Mouse (Mus musculus) bone marrow macrophage, adult 2 months (primary cell): ENCODE results near the gene Gcn1l1. TPM values are rescaled to one million over a fixed set of nuclear protein-coding genes. Genes with fewer than 3 reads are reported as not detected.
A peak's percentile ranks its signal among the peaks of the same experiment; 100 is the strongest.

Experiments used
- H3K27ac ChIP-seq: 2 replicates; pipeline ENCODE4 v1.5.1; 2012; ENCODE audit warnings: low read depth, low read length; ENCODE audit not compliant: insufficient read depth
- H3K4me1 ChIP-seq: 2 replicates; pipeline ENCODE4 v1.6.1; 2012; ENCODE audit warnings: low read length; ENCODE audit not compliant: control insufficient read depth, insufficient read depth
- H3K4me3 ChIP-seq: 2 replicates; pipeline ENCODE4 v1.5.1; 2012; ENCODE audit warnings: mild to moderate bottlenecking, low read length, moderate library complexity; ENCODE audit not compliant: insufficient read depth
- CTCF ChIP-seq: IDR thresholded peaks from 2 replicates; pipeline ENCODE4 v1.5.1; 2012; ENCODE audit warnings: low read depth, mild to moderate bottlenecking, low read length, moderate library complexity
- POLR2A ChIP-seq: IDR thresholded peaks from 2 replicates; pipeline ENCODE4 v1.6.1; 2012; ENCODE audit warnings: mild to moderate bottlenecking, low read depth, low read length, borderline replicate concordance
- polyA plus RNA-seq: library from polyadenylated mRNA; stranded (reverse); fragments of >200 nt; gene quantifications from 2 replicates; pipeline ENCODE4 v1.2.4, GENCODE M21; 2012; ENCODE audit not compliant: missing spikeins, insufficient read depth, insufficient read length

Gene Gcn1l1
- polyA plus RNA-seq, 1 experiment: 20.3 TPM

DNA sequence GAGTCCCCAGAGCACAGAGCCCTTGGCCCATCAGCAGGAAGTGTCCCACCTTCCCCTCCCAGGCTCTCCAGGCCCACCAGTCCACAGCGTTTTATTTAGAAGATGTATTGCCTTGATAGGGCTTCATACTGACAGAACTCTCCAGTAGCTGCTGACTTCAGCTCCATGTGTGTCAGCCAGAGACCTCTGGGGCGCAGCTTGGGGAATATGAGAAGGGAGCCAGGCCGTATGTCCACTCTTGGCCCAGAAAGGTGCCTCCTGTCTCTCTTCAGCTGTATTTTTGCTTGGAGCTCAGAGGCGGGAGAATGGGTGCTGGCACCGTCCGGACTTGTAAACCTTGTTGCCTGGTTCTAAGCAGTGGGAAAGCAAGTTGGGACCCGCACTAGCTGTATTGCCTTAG is 17.6 kb upstream of the Gcn1l1 start:
- no peak for TF ChIP-seq CTCF
- TF ChIP-seq POLR2A: no peak
- Histone ChIP-seq H3K4me3 (no peak overlapping the region), H3K4me1 (peaks cover 15% of the 10 kb centered on the region), H3K27ac (no peak overlapping the region)

DNA sequence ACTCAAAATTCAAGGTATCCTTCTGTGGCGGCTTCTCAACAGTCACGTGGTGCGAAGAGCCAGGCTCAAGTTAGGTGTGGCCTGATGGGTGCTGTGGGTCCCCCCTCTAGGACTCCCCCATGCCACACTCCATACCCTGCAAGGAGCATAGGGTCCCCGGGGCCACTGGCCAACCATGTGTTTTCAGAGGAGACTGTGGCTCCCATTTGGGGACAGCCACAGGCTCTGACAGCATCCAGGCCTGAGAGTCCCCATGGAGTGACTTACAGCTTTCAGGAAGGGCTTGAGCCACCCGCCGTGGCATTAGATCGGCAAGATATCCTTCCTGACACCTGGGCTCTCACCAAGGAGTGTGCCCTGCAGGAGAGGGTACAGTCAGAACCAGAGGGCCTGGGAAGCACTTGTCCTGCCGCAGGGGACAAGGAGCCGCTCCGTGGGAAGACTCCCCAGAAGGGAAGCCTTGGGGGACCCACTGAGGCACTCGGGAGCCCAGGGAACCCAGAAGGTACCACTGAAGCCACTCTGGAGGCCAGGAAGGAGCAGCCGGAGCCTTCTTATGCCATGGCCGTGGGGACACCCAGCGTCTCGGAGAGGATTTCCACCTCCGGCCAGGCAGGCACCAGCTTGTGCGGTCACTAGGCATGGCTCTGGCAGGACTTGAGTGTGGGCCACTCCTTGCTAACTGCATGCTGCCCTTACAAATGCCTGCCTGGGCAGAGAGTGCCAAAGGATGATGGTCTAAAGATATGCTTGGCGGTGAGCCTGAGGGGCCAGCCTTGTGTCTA is 16.4 kb upstream of the Gcn1l1 start:
- Histone ChIP-seq H3K27ac (no peak overlapping the region), H3K4me3 (no peak overlapping the region), H3K4me1 (peaks cover 3% of the 10 kb centered on the region; the same call in 1 of the 2 replicates)
- TF ChIP-seq POLR2A: no peak
- TF ChIP-seq CTCF: no peak

DNA sequence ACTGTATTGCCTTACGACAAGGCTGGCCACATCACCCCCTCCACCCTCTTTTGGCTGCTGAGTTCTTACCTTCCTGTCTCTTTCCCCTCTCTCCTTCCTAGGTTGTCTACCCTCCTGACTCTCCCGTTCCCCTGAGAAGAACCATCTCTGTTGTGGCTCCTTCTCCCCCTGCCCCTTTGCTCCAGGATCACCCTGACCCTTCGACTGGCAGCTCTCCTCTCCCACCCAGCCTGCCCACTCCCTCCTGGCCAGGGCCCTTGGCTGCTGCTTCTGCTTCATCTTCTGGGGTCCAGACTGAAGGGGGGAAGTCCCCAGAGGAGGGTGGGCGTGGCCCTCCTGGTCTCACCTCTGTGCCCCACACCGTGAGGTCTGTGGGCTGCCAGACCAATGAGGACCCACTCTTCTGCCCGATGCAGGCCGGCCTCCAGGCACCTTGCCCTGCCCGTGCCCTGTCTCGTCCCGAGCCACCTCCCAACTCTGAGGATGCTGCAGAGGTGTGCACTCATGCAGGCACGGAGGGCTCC is 14.5 kb upstream of the Gcn1l1 start:
- no peaks in the 10 kb centered on the region for H3K4me1 ChIP-seq
- no peak overlapping the region for H3K4me3 ChIP-seq
- TF ChIP-seq POLR2A (no peak), CTCF (no peak)
- H3K27ac ChIP-seq: no peak overlapping the region

DNA sequence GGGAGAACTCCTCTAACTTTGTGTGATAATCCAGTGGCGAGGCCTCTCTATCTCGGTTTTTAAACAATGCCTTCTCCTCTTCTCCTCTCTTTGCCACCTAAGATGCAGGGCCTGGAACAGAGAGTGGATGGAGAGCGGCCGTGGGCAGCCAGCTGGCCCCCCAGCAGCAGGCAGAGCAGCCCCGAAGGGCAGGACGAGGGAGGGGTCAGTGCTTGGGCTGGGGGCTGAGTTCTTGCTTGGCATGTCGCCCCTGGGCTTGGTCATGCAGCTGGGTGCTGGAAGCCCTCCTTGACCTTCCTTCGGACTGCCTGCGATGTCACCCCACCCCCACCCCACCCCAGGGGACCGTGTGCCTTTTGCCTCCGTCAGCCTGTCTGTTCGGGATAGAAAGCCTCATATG is 13.7 kb upstream of the Gcn1l1 start:
- Histone ChIP-seq H3K27ac (no peak overlapping the region), H3K4me1 (no peaks in the 10 kb centered on the region), H3K4me3 (no peak overlapping the region)
- no peak for TF ChIP-seq CTCF
- no peak for TF ChIP-seq POLR2A

DNA sequence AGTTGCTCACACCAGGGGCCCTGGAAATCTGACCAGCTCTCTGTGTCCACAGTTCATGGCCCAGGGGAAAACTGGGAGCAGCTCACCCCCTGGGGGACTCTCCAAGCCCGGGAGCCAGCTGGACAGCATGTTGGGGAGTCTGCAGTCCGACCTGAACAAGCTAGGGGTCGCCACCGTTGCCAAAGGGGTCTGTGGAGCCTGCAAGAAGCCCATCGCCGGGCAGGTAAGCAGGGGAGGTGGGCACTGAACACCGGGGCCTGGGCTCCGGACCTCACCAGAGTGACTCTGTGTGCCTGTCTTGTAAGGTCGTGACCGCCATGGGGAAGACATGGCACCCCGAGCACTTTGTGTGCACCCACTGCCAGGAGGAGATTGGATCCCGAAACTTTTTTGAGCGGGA is 13.3 kb upstream of the Gcn1l1 start:
- no peak overlapping the region for H3K27ac ChIP-seq
- TF ChIP-seq POLR2A (no peak), CTCF (no peak)
- H3K4me1 ChIP-seq: no peaks in the 10 kb centered on the region
- H3K4me3 ChIP-seq: no peak overlapping the region

DNA sequence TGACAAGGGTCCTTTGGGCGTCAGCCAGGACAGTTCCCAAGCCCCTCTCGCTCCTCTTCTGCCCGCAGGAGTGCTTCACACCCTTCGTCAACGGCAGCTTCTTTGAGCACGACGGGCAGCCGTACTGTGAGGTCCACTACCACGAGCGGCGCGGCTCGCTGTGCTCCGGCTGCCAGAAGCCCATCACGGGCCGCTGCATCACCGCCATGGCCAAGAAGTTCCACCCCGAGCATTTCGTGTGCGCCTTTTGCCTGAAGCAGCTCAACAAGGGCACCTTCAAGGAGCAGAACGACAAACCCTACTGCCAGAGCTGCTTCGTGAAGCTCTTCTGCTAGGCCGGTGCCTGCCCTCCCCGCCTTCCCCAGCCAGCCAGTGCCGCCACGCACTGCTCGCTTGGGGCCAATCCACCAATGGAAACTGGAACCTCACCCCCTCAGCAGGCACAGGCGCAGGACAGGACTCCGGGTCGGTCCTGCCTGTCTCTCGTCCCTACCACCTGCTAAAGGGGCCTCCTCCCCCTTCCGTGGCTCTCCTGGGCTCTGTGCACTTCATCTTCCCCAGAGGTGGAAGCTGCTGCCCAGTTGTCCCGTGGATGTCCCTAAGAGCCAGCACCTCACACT is 11.1 kb upstream of the Gcn1l1 start:
- H3K27ac ChIP-seq: no peak overlapping the region
- no peak overlapping the region for H3K4me3 ChIP-seq
- no peak for TF ChIP-seq CTCF
- TF ChIP-seq POLR2A: no peak
- no peaks in the 10 kb centered on the region for H3K4me1 ChIP-seq

DNA sequence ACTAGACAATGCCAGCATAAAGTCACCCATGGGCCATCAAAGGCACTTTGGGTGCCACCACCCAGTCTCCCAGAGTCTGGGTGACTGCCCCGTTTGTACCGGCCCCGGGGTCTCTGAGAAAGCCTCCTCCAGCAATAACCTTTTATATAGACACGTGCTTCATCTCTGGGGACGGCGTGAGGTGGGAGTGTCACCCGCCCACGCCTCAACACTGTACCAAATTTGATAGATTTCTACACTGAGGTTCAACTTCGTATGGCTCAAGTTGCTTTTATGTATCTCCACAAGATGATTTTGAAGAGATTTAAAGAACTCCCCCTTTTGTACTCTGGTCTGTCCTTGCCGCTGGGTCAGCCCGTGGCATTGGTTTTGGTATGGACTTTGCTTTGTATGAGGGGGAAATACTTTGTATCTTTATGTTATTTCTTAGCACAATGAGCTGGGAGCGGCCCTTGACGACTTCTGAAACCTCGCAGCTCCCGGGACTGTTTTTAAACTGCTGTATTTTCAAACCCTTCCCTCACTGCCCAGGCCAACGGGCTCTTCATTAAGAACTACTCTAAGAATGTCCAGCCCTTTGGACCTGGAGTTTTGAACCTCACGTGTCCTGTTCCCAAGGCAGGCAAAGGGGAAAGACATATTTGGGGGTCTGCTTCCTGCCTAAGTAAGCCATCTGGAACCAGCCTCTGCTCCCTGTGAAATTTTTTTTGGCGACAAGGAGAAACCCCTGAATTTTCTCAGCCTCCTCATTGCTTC is 10.3 kb upstream of the Gcn1l1 start:
- H3K27ac ChIP-seq: no peak overlapping the region
- TF ChIP-seq POLR2A: no peak
- TF ChIP-seq CTCF: no peak
- no peaks in the 10 kb centered on the region for H3K4me1 ChIP-seq
- no peak overlapping the region for H3K4me3 ChIP-seq

DNA sequence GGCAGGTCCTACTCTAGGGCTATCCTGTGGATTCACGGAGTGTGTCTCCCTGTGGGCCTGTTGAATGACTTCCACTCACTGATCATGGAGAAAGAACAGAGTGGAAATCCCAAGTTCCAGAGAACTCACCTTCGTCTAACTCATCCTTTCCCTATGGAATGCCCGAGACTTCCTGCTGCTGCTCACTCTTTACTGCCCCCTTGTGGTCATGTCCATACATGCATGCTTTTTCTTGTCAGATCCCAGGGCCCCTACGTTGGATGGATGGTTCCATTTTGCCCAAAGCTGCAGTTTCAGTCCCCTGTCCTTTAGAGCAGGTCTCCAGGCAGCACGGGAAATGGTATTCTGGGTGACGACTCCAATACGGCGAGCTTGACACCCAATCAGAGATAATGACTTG is 8.8 kb upstream of the Gcn1l1 start:
- TF ChIP-seq CTCF (peak; percentile 72), POLR2A (no peak)
- no peak overlapping the region for H3K27ac ChIP-seq
- H3K4me1 ChIP-seq: peaks cover under 1% of the 10 kb centered on the region; the same call in 1 of the 2 replicates
- H3K4me3 ChIP-seq: no peak overlapping the region

DNA sequence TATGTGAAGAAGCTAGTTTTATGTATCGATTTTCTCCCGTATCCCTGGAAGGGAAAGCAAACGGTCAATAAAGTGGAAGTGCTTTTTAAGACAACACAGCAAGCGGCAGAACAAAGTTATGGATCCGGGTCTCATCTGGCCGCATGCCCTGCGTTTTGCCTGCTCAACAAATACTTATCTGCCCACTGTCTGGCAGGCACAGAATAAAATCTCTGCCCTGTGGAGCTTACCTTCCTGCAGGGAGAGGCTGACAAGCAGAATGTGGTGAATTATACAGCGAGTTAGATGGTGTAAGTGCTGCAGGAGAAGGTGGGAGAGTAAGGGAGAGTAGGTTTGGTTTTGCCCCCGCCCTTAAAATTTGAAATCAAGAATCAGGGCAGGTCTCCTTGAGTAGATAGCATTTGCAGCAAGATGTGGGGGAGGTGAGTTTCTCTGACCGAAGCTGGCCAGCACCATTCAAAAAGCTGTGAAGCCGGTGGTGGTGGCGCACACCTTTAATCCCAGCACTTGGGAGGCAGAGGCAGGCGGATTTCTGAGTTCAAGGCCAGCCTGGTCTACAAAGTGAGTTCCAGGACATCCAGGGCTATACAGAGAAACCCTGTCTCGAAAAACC is 6.8 kb upstream of the Gcn1l1 start:
- Histone ChIP-seq H3K27ac (no peak overlapping the region), H3K4me3 (no peak overlapping the region), H3K4me1 (peaks cover 7% of the 10 kb centered on the region; the same call in 1 of the 2 replicates)
- TF ChIP-seq CTCF: no peak
